Mouse (Mus musculus) embryonic facial prominence, embryonic 12.5 days (tissue): Measurements from ENCODE around the gene Pgam5. TPM values are rescaled to one million over a fixed set of nuclear protein-coding genes. Genes with fewer than 3 reads are reported as not detected.

Experiments used
- ATAC-seq: fragments of 200-750 bp; cut with Nextera tagmentation; 2 replicates; pipeline ENCODE4 v1.8.0; 2017; ENCODE audit not compliant: insufficient number of reproducible peaks, insufficient read depth, low FRiP score, low TSS enrichment
- H3K27ac ChIP-seq: fragments of 300-500 bp; sonication (generic); 2 replicates; pipeline ENCODE4 v1.5.1; 2016; ENCODE audit warnings: mild to moderate bottlenecking
- H3K27me3 ChIP-seq: fragments of 300-500 bp; sonication (generic); 2 replicates; pipeline ENCODE4 v1.6.1; 2016; ENCODE audit warnings: mild to moderate bottlenecking, moderate library complexity
- H3K36me3 ChIP-seq: fragments of 300-500 bp; sonication (generic); 2 replicates; pipeline ENCODE4 v1.6.1; 2016; ENCODE audit warnings: mild to moderate bottlenecking
- H3K4me1 ChIP-seq: fragments of 300-500 bp; sonication (generic); 2 replicates; pipeline ENCODE4 v1.6.1; 2016
- H3K4me2 ChIP-seq: fragments of 300-500 bp; sonication (generic); replicated peaks from 2 replicates; pipeline ENCODE4 v1.6.1; 2016; ENCODE audit warnings: mild to moderate bottlenecking, moderate library complexity
- H3K4me3 ChIP-seq: fragments of 300-500 bp; sonication (generic); 2 replicates; pipeline ENCODE4 v1.5.1; 2016; ENCODE audit warnings: mild to moderate bottlenecking
- H3K9ac ChIP-seq: fragments of 300-500 bp; sonication (generic); 2 replicates; pipeline ENCODE4 v1.6.1; 2016; ENCODE audit warnings: mild to moderate bottlenecking, moderate library complexity
- H3K9me3 ChIP-seq: fragments of 300-500 bp; sonication (generic); 2 replicates; pipeline ENCODE4 v1.6.1; 2016; ENCODE audit warnings: mild to moderate bottlenecking, moderate library complexity
- WGBS: fragments of 180-500 bp; shearing (Covaris S2); methylation state at CpG from one replicate; pipeline ENCODE4 v1.1.7; 2016; 5-methylcytosine and 5-hydroxymethylcytosine counted together
- polyA plus RNA-seq: library from polyadenylated mRNA; unstranded; fragments of >200 nt; fragmentation: Nextera tagmentation; extraction: Ambion mirVana; gene quantifications from 2 replicates; pipeline ENCODE4 v1.2.1, GENCODE M21; 2016

The Pgam5 gene
- polyA plus RNA-seq, 1 experiment from 2014 or later = 80.7 TPM

DNA sequence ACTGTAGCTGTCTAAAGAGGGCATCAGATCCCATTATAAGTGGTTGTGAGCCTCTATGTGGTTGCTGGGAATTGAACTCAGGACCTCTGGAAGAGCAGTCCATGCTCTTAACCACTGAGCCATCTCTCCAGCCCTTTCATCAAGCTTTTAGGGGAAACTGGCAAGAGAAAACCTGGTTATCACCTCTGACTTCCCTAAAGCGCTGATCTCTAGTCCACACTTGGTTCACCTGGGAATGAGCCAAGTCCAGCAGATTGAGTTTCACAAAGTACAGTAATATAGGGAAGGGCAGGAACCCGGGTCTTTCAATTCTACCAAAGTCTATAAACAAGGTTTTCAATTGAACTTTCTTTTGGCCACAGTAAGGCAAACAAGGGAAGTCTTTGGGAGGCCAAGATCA lies 12.3 kb upstream of the Pgam5 start:
- peaks cover 17% of the 10 kb centered on the region for H3K27me3 ChIP-seq
- H3K4me1 ChIP-seq = peaks cover 6% of the 10 kb centered on the region
- no peaks in the 10 kb centered on the region for H3K36me3 ChIP-seq
- H3K4me3 ChIP-seq = no peak overlapping the region
- no peak overlapping the region for H3K27ac ChIP-seq
- no peak overlapping the region for H3K4me2 ChIP-seq
- no peaks in the 10 kb centered on the region for H3K9me3 ChIP-seq
- 84% methylated on average over 2 of the region's 2 CpGs for WGBS
- H3K9ac ChIP-seq = no peak overlapping the region
- ATAC-seq = no peak

DNA sequence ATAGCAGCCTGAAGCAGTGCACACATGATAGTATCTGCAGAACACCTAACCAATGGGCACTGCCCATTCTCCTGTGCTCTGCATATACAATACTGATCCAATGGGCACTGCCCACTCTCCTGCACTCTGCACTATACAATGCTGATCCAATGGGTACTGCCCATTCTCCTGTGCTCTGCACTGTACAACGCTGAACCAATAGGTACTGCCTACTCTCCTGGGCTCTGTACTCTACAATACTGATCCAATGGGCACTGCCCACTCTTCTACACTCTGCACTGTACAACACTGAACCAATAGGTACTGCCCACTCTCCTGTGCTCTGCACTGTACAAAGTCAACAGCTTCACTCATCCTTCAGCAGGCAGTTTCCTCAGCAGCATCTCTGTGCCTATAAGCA lies 7.2 kb upstream of the Pgam5 start:
- H3K4me3 ChIP-seq = no peak overlapping the region
- 96% methylated on average over 1 of the region's 1 CpGs for WGBS
- no peaks in the 10 kb centered on the region for H3K4me1 ChIP-seq
- no peaks in the 10 kb centered on the region for H3K27me3 ChIP-seq
- no peaks in the 10 kb centered on the region for H3K9me3 ChIP-seq
- H3K4me2 ChIP-seq = no peak overlapping the region
- ATAC-seq = no peak
- H3K27ac ChIP-seq = no peak overlapping the region
- H3K9ac ChIP-seq = no peak overlapping the region
- no peaks in the 10 kb centered on the region for H3K36me3 ChIP-seq

DNA sequence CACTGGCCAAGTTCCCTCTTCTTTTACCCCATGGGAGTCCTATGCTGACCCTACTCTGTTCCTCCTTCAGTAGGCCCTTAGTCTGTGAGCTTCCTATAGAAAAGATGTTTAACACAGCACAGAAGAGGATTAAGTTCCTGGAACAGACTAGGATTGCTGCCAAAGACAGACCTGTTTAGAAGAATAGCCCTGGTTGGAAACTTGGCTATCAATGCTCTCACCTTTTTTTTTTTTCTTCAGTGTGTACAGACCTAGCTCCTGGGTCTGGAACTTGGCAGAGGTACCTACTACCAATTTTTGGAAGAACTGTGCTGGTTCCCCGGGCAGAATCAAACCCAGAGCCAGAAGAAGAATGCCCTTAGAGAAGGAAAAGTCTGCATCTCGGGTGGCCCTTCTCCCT lies 6.7 kb upstream of the Pgam5 start:
- H3K4me2 ChIP-seq = no peak overlapping the region
- H3K27ac ChIP-seq = no peak overlapping the region
- H3K27me3 ChIP-seq = no peaks in the 10 kb centered on the region
- WGBS = 58% methylated on average over 2 of the region's 2 CpGs
- H3K9ac ChIP-seq = no peak overlapping the region
- H3K9me3 ChIP-seq = no peaks in the 10 kb centered on the region
- no peaks in the 10 kb centered on the region for H3K36me3 ChIP-seq
- H3K4me1 ChIP-seq = no peaks in the 10 kb centered on the region
- H3K4me3 ChIP-seq = no peak overlapping the region
- ATAC-seq = no peak

DNA sequence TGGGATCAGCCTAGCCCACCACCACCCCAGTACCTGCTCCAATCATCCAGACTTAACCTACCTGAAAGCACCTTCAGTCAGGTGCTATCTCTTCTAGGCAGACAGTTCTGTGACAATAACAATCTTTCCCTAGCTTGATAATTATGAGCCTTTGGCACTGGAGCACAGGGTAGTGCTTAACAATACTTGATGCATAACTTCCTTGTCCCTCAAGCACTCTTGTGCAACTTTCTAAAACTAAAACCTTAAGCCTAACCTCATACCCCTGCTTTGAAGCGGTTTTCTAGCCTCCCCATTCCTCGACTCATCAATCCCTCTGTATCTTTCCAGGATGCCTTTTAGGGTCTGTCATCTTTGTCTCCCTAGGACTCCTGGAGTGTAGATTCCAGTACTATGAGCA lies 5.1 kb upstream of the Pgam5 start:
- WGBS = 61% methylated on average over 2 of the region's 2 CpGs

DNA sequence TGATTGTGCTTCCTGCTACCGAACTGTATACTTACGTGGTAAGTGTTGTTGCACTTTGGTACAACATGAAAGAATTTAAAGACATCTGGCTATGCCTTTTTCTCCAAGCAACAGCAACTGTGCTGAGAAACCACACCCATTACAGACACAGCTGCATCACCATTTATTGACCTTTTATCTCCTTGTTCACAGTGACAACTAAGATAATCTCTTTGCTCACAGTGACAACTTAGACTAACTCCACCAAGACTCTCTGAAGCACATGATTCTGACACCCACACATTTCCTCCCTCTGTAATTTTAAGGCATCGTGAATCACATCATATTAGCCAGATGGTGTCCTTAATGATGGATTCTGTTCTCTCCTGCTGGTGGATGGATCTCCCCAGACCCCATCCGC lies 4.4 kb upstream of the Pgam5 start:
- H3K9me3 ChIP-seq = no peaks in the 10 kb centered on the region
- H3K4me3 ChIP-seq = no peak overlapping the region
- no peaks in the 10 kb centered on the region for H3K4me1 ChIP-seq
- no peak overlapping the region for H3K9ac ChIP-seq
- WGBS = 79% methylated on average over 4 of the region's 4 CpGs
- no peak for ATAC-seq
- no peaks in the 10 kb centered on the region for H3K27me3 ChIP-seq
- no peak overlapping the region for H3K4me2 ChIP-seq
- no peaks in the 10 kb centered on the region for H3K36me3 ChIP-seq
- H3K27ac ChIP-seq = no peak overlapping the region

More for the DNA sequence above, 5.1 kb upstream of the Pgam5 start:
- H3K4me1 ChIP-seq = no peaks in the 10 kb centered on the region
- ATAC-seq = no peak
- H3K4me2 ChIP-seq = no peak overlapping the region
- H3K9ac ChIP-seq = no peak overlapping the region
- no peaks in the 10 kb centered on the region for H3K27me3 ChIP-seq
- H3K9me3 ChIP-seq = no peaks in the 10 kb centered on the region
- H3K4me3 ChIP-seq = no peak overlapping the region
- no peaks in the 10 kb centered on the region for H3K36me3 ChIP-seq
- no peak overlapping the region for H3K27ac ChIP-seq

DNA sequence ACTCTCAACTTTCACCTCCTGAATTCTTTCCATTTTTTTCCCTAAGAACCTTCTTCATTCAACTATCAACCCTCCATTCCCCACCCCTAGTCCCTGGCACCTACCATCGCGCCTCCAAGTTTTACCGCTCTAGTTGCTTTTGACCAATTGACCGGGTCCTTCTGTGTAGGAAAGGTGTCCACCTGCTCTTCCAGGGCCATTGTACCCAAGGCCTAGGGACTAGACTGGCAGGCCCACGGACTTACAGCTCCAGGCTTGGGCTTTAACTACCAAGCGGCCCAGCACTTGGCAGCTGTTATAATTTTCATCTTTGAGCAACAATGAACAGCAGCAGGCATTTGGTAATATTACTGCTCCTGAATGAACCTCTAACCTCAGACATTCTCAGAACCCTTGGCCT lies 529 bp upstream of the Pgam5 start:
- H3K4me1 ChIP-seq = peaks cover 6% of the 10 kb centered on the region
- no peak overlapping the region for H3K9ac ChIP-seq
- no peak overlapping the region for H3K4me3 ChIP-seq
- H3K4me2 ChIP-seq = no peak overlapping the region
- H3K27ac ChIP-seq = no peak overlapping the region
- H3K27me3 ChIP-seq = no peaks in the 10 kb centered on the region
- H3K9me3 ChIP-seq = no peaks in the 10 kb centered on the region
- ATAC-seq = no peak
- 87% methylated on average over 6 of the region's 6 CpGs for WGBS
- H3K36me3 ChIP-seq = peaks cover 22% of the 10 kb centered on the region

DNA sequence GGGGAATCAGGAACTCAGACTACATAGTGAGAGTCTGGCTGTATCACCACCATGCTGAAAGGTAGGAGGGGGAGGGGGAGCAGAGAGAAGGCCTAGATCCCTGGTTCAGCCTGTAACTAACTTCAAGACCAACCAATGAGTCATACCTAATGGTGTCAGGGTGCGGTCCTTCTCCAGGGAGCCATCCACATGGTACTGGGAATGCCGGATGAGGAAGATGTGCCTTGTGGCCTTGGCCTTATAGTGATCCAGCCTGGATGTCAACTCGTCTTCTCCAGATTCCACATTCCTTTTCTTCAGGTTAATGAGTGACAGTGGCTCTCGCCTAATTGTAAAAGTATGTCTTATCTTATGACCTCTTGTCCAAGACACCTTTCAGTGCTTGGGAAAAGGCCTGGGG lies 2.8 kb downstream of the Pgam5 start:
- 88% methylated on average over 4 of the region's 4 CpGs for WGBS
- Histone ChIP-seq H3K4me3 (no peak overlapping the region), H3K4me2 (no peak overlapping the region), H3K9me3 (no peaks in the 10 kb centered on the region), H3K27ac (no peak overlapping the region), H3K27me3 (no peaks in the 10 kb centered on the region), H3K4me1 (peaks cover 6% of the 10 kb centered on the region), H3K9ac (no peak overlapping the region), H3K36me3 (peaks cover 32% of the 10 kb centered on the region)
- no peak for ATAC-seq

DNA sequence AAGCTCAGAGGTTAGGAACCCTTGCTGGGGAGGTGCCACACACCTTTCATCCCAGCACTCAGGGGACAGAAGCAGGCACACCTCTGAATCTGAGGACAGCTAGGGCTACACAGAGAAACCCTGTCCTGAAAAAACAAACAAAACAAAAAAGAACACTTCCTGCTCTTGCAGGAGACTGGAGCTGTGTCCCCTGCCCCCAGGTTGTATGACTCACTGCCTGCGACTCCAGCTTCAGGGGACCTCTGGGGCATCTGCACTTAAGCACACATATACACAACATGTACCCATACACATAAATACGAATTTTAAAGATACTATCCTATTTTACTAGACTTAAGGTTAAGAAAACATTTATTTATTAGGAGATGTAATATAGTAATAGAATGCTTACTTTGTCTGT lies 25.6 kb downstream of the Pgam5 start:
- no peaks in the 10 kb centered on the region for H3K9me3 ChIP-seq
- no peaks in the 10 kb centered on the region for H3K4me1 ChIP-seq
- 82% methylated on average over 2 of the region's 2 CpGs for WGBS
- no peak overlapping the region for H3K4me3 ChIP-seq
- peaks cover 90% of the 10 kb centered on the region for H3K36me3 ChIP-seq
- no peaks in the 10 kb centered on the region for H3K27me3 ChIP-seq
- H3K9ac ChIP-seq = no peak overlapping the region
- H3K27ac ChIP-seq = no peak overlapping the region
- H3K4me2 ChIP-seq = no peak overlapping the region
- no peak for ATAC-seq

DNA sequence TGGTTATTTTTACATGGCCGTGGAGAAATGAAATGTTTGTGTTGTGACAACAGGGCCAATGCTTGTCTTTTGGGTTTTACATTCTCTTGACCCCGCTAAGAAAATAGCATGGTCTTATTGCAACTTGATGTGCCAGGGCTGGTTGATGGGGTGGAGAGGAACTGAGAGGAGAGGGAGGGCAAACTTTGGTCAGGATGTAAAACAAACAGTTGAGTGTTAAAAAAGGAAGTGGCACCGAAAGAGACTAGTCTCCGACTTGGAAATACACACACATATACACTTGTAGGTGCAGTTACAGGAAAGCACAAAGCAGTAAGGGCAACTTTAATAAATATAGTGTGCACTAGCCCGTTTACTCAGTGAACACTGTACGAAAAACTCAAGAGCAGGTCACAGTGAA lies 37.4 kb downstream of the Pgam5 start:
- Histone ChIP-seq H3K4me2 (peak overlapping the region; percentile 72), H3K9ac (no peak overlapping the region), H3K4me1 (peaks cover 17% of the 10 kb centered on the region), H3K27ac (no peak overlapping the region), H3K9me3 (no peaks in the 10 kb centered on the region), H3K27me3 (no peaks in the 10 kb centered on the region), H3K4me3 (no peak overlapping the region), H3K36me3 (peaks cover 22% of the 10 kb centered on the region)
- ATAC-seq = no peak
- 87% methylated on average over 6 of the region's 6 CpGs for WGBS

DNA sequence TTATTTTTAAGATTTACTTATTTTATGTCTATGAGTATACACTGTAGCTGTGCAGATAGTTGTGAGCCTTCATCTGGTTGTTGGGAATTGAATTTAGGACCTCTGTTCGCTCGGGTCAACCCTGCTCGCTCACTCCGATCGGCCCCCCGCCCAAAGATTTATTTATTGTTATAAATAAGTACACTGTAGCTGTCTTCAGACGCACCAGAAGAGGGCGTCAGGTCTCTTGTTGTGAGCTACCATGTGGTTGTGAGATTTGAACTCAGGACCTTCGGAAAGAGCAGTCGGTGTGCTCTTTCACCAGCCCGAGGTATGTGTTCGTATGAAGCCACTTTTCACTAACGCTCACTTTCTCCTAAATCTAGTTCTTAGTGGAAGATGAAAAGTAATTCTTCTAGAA lies 38.1 kb downstream of the Pgam5 start:
- Histone ChIP-seq H3K4me1 (peaks cover 17% of the 10 kb centered on the region), H3K4me2 (peak overlapping the region; percentile 72), H3K36me3 (peaks cover 15% of the 10 kb centered on the region), H3K27ac (no peak overlapping the region), H3K4me3 (peak overlapping the region; percentile 90), H3K9ac (peak overlapping the region; percentile 96), H3K9me3 (no peaks in the 10 kb centered on the region), H3K27me3 (no peaks in the 10 kb centered on the region)
- ATAC-seq = no peak
- WGBS = 50% methylated on average over 13 of the region's 13 CpGs

DNA sequence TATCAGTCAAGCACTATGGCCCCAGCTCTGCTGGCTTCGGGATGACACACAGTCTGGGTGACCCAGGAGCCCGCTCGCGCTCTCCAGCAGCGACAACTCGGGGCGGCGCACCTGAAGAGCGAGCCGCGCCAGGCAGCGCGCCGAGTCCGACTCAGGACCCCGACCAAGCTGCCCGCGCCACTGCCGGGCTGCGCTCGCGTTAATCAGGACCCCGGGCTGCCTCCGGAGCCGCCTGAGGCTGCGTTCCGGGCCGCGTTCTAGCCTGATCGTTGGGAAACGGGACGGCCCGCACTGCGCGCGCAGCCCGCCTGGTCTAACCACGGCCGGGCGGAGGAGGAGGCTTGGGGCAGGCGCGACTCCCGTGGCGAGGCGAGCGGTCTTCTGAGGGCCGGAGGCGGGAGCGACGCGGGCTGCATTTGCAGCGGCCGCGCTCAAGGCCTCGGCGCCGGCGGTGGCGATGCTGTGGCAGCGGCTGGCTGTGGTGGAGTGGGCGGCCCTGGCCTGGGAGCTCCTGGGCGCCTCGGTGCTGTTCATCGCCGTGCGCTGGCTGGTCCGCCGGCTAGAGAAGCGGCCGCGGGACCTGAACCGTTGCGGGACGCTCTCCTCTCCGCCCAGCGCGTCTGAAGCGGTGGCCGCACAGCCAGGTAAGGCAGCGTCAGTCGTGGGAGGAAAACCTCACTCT lies 38.8 kb downstream of the Pgam5 start, which contains the start of gene Ankle2:
TSS of gene Ankle2 (plus strand) at position 225 of the 682 bp plus-strand sequence.
- peak within 1 kb of the TSS; percentile 96 for H3K9ac ChIP-seq
- peaks cover 10% of the 10 kb centered on the region; the same call in 1 of the 2 replicates for H3K36me3 ChIP-seq
- peaks cover 17% of the 10 kb centered on the region for H3K4me1 ChIP-seq
- ATAC-seq = peak; percentile 96
- peak within 1 kb of the TSS; percentile 90 for H3K4me3 ChIP-seq
- H3K4me2 ChIP-seq = peak within 1 kb of the TSS; percentile 72
- WGBS = under 1% methylated on average over 79 of the region's 81 CpGs
- no peaks in the 10 kb centered on the region for H3K9me3 ChIP-seq
- H3K27me3 ChIP-seq = no peaks in the 10 kb centered on the region
- peak within 1 kb of the TSS; percentile 97 for H3K27ac ChIP-seq

DNA sequence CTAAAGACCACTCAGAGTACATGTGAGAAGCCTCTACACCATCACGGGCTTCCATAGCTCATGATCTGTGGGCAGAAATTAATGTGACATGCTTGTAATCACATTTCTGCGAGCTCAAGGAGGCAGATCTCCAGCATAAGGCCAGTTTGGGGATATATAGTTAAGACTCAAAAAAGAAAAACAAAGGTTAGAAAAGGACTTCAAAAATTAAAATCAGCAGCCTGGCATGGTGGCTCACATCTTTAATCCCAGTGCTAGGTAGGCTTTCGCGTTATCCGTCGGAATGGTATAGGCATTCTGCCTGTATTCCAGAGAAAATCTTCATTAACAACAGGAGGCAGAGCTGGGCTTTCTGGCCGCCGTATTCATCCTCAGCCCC lies 39.3 kb downstream of the Pgam5 start:
- H3K4me2 ChIP-seq = peak overlapping the region; percentile 72
- ATAC-seq = no peak
- no peaks in the 10 kb centered on the region for H3K27me3 ChIP-seq
- no peaks in the 10 kb centered on the region for H3K9me3 ChIP-seq
- peak overlapping the region; percentile 96 for H3K9ac ChIP-seq
- H3K27ac ChIP-seq = peak overlapping the region; percentile 97
- peaks cover 12% of the 10 kb centered on the region; the same call in 1 of the 2 replicates for H3K36me3 ChIP-seq
- peaks cover 17% of the 10 kb centered on the region for H3K4me1 ChIP-seq
- H3K4me3 ChIP-seq = peak overlapping the region; percentile 90
- WGBS = 10% methylated on average over 8 of the region's 8 CpGs
